Mouse (Mus musculus) spleen, adult 2 months (tissue): ENCODE data around the gene Nbl1. TPM values are rescaled to one million over a fixed set of nuclear protein-coding genes. Genes with fewer than 3 reads are reported as not detected.

ENCODE experiments used
- DNase-seq, 2 experiments: peaks; one replicate each; pipeline versions ENCODE4 v3.0.0 to v3.0.0-alpha.2; 2012 to 2021; ENCODE audit warnings: low spot score in 2 of 2, low read depth in 1 of 2
- H3K27ac ChIP-seq: fragments of 200-500 bp; 2 replicates; pipeline ENCODE4 v1.5.1; 2012; ENCODE audit warnings: low read length, inconsistent platforms; ENCODE audit not compliant: insufficient read depth
- H3K27me3 ChIP-seq: fragments of 200-500 bp; 2 replicates; pipeline ENCODE4 v1.6.1; 2012; ENCODE audit warnings: mild to moderate bottlenecking, moderate library complexity, low read length, inconsistent platforms; ENCODE audit not compliant: control insufficient read depth, insufficient read depth
- H3K36me3 ChIP-seq: fragments of 200-500 bp; 2 replicates; pipeline ENCODE4 v1.6.1; 2012; ENCODE audit warnings: mild to moderate bottlenecking, low read length, inconsistent platforms; ENCODE audit not compliant: control insufficient read depth, insufficient read depth
- H3K4me1 ChIP-seq: fragments of 200-500 bp; 2 replicates; pipeline ENCODE4 v1.6.1; 2011; ENCODE audit warnings: inconsistent platforms; ENCODE audit not compliant: control insufficient read depth, insufficient read depth, insufficient read length
- H3K4me3 ChIP-seq: fragments of 200-500 bp; 2 replicates; pipeline ENCODE4 v1.5.1; 2011; ENCODE audit warnings: mild to moderate bottlenecking, inconsistent platforms; ENCODE audit not compliant: insufficient read depth, insufficient read length; ENCODE audit errors: extremely low read depth
- CTCF ChIP-seq: fragments of 200-500 bp; IDR thresholded peaks from 2 replicates; pipeline ENCODE4 v1.5.1; 2011; ENCODE audit warnings: mild to moderate bottlenecking, inconsistent platforms; ENCODE audit not compliant: insufficient read depth, insufficient read length, insufficient replicate concordance; ENCODE audit errors: extremely low read depth
- POLR2A ChIP-seq: fragments of 200-500 bp; IDR thresholded peaks from 2 replicates; pipeline ENCODE4 v1.6.1; 2011; ENCODE audit warnings: low read depth, low read length, inconsistent platforms
- WGBS: fragments of 180-500 bp; shearing (Covaris S2); methylation state at CpG from one replicate; pipeline ENCODE4 v1.1.7; 2018; 5-methylcytosine and 5-hydroxymethylcytosine counted together
- polyA plus RNA-seq: library from polyadenylated mRNA; depleted of rRNA; stranded (reverse); fragments of >200 nt; gene quantifications from 2 replicates; pipeline ENCODE4 v1.2.3, GENCODE M21; 2012; rRNA removed

Gene Nbl1
- polyA plus RNA-seq, 1 experiment: 10.3 TPM

DNA sequence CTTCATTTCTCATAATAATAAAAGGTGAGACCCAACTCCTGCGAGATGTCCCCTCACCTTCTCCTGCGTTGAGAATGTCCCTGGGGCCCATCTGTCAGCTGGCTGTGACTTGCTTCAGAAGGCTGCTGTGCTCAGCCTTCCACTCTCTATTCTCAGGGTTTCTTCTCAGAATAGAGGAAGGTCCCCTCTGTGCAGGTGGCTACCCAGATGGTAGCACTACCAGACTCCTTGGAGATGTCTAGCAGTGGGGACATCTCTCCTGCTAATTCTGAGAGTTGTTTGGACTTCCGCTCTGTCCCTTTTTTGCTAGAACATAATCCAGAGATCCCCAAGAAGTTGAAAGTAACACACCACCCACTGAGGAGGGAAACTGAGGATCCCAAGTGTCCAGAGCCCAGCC, 57.9 kb downstream of the Nbl1 start:
- H3K36me3 ChIP-seq: peaks cover 37% of the 10 kb centered on the region
- no peaks in the 10 kb centered on the region for H3K4me1 ChIP-seq
- no peaks in the 10 kb centered on the region for H3K27me3 ChIP-seq
- DNase-seq: no peak
- 95% methylated on average over 3 of the region's 3 CpGs for WGBS
- no peak overlapping the region for H3K27ac ChIP-seq
- H3K4me3 ChIP-seq: no peak overlapping the region
- no peak for TF ChIP-seq POLR2A
- TF ChIP-seq CTCF: no peak

DNA sequence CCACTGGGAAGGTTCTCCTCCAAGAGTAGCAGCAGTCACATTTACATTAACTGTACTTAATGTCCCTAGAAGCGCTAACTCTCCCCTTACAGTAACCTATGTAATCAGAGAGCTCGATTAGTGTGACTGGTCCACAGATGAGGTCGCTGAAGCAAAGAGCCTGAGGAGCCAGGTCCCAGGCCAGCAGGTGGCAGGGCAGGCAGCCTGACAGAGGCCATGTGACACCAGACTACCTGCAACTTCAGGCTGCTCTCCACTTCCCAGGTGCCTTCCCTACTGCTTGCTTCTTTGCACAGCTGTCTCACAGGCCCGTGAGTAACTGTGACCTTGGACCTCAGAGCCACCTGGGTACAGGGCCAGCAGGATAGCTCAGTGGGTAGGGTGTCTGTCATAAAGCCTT, 58.3 kb downstream of the Nbl1 start:
- no peak overlapping the region for H3K27ac ChIP-seq
- H3K4me3 ChIP-seq: no peak overlapping the region
- TF ChIP-seq CTCF (no peak), POLR2A (no peak)
- WGBS: 75% methylated on average over 4 of the region's 4 CpGs
- DNase-seq: no peak
- H3K36me3 ChIP-seq: peaks cover 36% of the 10 kb centered on the region
- H3K27me3 ChIP-seq: no peaks in the 10 kb centered on the region
- H3K4me1 ChIP-seq: no peaks in the 10 kb centered on the region

DNA sequence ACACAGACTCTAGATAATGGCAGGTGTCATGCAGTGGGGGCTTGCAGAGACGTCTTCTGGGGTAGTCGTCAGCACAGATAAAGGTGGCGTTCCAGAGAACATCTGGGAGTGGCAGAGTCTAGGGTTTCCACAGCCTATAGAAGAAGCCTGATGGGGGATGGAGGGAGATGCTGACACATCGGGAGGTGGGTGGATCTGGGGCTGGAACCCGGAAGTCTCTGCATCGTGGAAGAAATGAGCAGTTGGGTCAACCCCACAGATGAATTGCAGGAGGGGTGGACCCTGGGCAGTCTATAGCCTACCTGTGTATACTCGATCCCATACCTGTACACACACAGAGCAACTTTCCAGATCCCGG, 58.8 kb downstream of the Nbl1 start:
- 93% methylated on average over 8 of the region's 8 CpGs for WGBS
- Histone ChIP-seq H3K27me3 (no peaks in the 10 kb centered on the region), H3K4me1 (no peaks in the 10 kb centered on the region), H3K36me3 (peaks cover 40% of the 10 kb centered on the region), H3K4me3 (no peak overlapping the region), H3K27ac (no peak overlapping the region)
- no peak for DNase-seq
- no peak for TF ChIP-seq CTCF
- TF ChIP-seq POLR2A: no peak

DNA sequence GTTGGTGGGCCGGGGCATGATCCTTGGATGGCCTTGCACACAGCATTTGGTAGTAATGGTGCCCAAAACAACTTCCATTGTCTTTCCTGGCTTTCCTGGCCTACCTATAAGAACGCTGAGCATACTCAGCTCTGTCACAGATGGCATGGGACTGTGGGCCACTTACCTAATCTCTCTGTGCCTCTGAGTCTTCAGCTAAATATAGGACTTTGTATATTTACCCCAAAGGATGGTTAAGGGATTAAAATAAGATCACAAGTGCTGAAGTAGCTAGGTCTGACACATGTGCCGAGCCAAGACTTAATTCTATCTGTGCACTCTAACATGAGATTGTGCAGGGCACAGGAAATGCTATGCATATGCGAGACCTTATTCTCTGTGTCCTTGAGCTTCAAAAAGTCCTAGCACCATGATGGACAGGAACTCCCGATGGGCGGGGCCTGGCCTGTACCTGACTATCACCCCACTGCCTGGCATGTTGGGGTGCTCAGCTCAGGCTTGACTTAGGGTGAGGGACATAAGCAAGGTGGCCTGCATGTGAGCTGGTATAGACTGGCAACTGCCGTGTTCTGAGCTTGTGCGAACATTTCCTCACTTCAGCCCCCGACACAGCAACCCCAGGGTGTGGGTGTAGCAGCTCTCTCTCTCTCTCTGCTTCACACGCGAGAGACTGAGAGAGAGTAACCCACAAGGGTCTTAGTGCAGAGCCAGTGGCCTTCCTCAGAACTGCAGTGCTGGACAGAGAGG, 59.4 kb downstream of the Nbl1 start:
- WGBS: 89% methylated on average over 11 of the region's 11 CpGs
- H3K4me1 ChIP-seq: no peaks in the 10 kb centered on the region
- no peak overlapping the region for H3K4me3 ChIP-seq
- H3K27ac ChIP-seq: no peak overlapping the region
- no peaks in the 10 kb centered on the region for H3K27me3 ChIP-seq
- TF ChIP-seq CTCF: no peak
- TF ChIP-seq POLR2A: no peak
- H3K36me3 ChIP-seq: peaks cover 40% of the 10 kb centered on the region
- no peak for DNase-seq

DNA sequence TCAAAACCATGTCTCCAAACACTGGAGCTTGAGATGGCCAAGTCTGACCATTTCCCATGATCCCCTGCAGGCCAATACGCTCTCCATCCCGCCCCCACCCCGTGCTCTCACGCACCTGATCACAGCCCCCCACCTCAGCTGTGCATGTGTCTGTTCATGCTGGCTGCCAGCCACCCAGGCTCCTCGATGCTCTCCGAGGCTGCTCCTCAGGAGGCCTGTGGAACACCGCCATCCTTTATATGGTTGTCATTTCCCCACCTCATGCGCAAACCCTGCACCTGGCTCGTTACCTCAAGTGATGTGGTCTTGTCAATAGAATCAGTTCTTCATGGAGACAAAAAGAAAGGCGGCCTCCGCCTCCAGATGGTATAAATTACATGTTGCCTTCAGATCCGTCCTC, 60.3 kb downstream of the Nbl1 start:
- Histone ChIP-seq H3K4me3 (no peak overlapping the region), H3K27me3 (no peaks in the 10 kb centered on the region), H3K36me3 (peaks cover 38% of the 10 kb centered on the region), H3K27ac (no peak overlapping the region), H3K4me1 (no peaks in the 10 kb centered on the region)
- no peak for TF ChIP-seq CTCF
- TF ChIP-seq POLR2A: no peak
- DNase-seq: no peak
- 92% methylated on average over 12 of the region's 12 CpGs for WGBS

Other genes starting within 250 kb of the Nbl1 start
- gene Pla2g5, start 229.5 kb downstream of the Nbl1 start, polyA plus RNA-seq: 43.7 and 65.5 TPM in 2 replicates
- not detected in 2 replicates for gene Gm13030, start 219.0 kb downstream of the Nbl1 start, polyA plus RNA-seq
- gene Pla2g2e, start 215.1 kb downstream of the Nbl1 start, polyA plus RNA-seq: 0.09 TPM in 1 of 2 replicates, not detected in the other
- gene Otud3, start 179.0 kb downstream of the Nbl1 start, polyA plus RNA-seq: 3.6 and 4.3 TPM in 2 replicates
- 0.06 and 0.07 TPM in 2 replicates for gene Rnf186, start 125.9 kb downstream of the Nbl1 start, polyA plus RNA-seq
- gene Tmco4, start 120.1 kb downstream of the Nbl1 start, polyA plus RNA-seq: 18.4 and 21.8 TPM in 2 replicates
- gene Htr6, start 17.4 kb downstream of the Nbl1 start, polyA plus RNA-seq: not detected in 2 replicates
- 17.8 and 18.0 TPM in 2 replicates for gene Minos1, start 38.1 kb upstream of the Nbl1 start, polyA plus RNA-seq
- gene Capzb, start 99.9 kb upstream of the Nbl1 start, polyA plus RNA-seq: 130 and 160 TPM in 2 replicates
- 48.3 and 54.1 TPM in 2 replicates for gene Pqlc2, start 217.7 kb upstream of the Nbl1 start, polyA plus RNA-seq
- 22.0 and 32.8 TPM in 2 replicates for gene Akr7a5, start 217.8 kb upstream of the Nbl1 start, polyA plus RNA-seq